ENCODE assay signal across 9 mouse cellular contexts in the genomic region with DNA sequence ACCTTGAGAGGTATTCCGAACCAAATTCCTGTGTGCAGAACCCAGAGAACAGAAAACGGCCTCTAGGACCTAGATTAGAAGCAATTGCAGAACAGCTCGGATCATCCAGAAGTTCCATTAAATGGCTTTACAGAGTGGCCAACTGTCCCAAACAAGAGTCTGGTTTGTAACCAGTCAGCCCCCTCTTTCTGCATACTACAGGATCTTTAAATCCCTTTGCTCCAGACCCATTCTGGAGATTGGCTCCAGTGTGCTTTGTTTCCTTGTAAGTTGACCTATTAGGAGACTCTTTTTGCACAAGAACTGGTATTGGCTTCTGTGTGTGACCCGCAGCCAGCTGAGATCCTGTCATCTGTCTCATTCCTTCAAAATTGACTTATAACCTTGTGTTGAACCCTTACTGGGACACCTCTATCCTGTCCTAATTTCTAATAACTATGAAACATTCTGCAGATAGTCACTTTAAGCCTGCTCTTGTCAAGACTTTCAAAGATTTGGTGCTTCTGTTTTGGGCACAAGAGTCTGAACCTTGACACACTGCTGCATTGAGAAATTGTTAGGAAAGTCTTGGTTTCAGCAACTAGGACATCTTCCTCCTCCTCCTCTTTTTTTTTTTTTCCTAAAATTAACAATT. TPM values are rescaled to one million over a fixed set of nuclear protein-coding genes. Genes with fewer than 3 reads are reported as not detected.
DNase-seq lines count a peak whose midpoint lies in the region; ATAC-seq lines count a peak whose summit lies in the region.
"Had no signal": no experiment of that assay in that cellular context is flagged by ENCODE, and none has a peak within 500 bp of the region (broad histone marks: within the 10 kb centered on the region; RNA-seq: fewer than 3 reads in every experiment).

No protein-coding gene starts in this region.

- H3K4me1 ChIP-seq in heart, embryonic 11.5 days (ENCODE audit: control insufficient read depth, insufficient read depth, low read length) = peaks cover 51% of the 10 kb centered on the region
- H3K4me1 ChIP-seq in hindbrain, embryonic 11.5 days (replicated peaks; ENCODE audit: control insufficient read depth, insufficient read depth, low read length) = peaks cover 13% of the 10 kb centered on the region

- peak overlapping the region; percentile 90; the same call in 1 of the 2 replicates for H3K9ac ChIP-seq in heart, embryonic 11.5 days (ENCODE audit: low read depth, low read length)
- peak overlapping the region; percentile 92; the same call in 1 of the 2 replicates for H3K9ac ChIP-seq in hindbrain, embryonic 11.5 days (ENCODE audit: low read depth, low read length)

- DNase-seq in heart, adult 9 months (ENCODE audit: low spot score in 2 of 2) = no peak
- peak; percentile 83 for DNase-seq in adipocyte (ENCODE audit: low spot score)
- no peak for DNase-seq in hindbrain, embryonic 11.5 days (ENCODE audit: low spot score)
- DNase-seq in lung, postnatal 36 days = peak; percentile 50
- DNase-seq in yolk sac, embryonic 10.5 days (ENCODE audit: low spot score) = no peak
- no peak for DNase-seq in urinary bladder, adult 2 months (ENCODE audit: low spot score)
- no peak for DNase-seq in kidney, adult 8-10 months
- DNase-seq: adrenal gland, postnatal 25 days had no signal

- WGBS in heart, embryonic 11.5 days (ENCODE audit: insufficient replicate concordance) = 48% methylated on average over 4 of the region's 4 CpGs
- 45% methylated on average over 4 of the region's 4 CpGs for WGBS in hindbrain, embryonic 11.5 days

- no peaks in the 10 kb centered on the region for H3K9me3 ChIP-seq in heart, embryonic 11.5 days (replicated peaks; ENCODE audit: control insufficient read depth, low read length)
- no peaks in the 10 kb centered on the region for H3K9me3 ChIP-seq in hindbrain, embryonic 11.5 days (ENCODE audit: control insufficient read depth, low read length)

- no peaks in the 10 kb centered on the region for H3K27me3 ChIP-seq in heart, embryonic 11.5 days (ENCODE audit: control insufficient read depth, insufficient read depth, low read length)
- H3K27me3 ChIP-seq in hindbrain, embryonic 11.5 days (ENCODE audit: control insufficient read depth, insufficient read depth, low read length) = no peaks in the 10 kb centered on the region

- no peak overlapping the region for H3K27ac ChIP-seq in heart, embryonic 11.5 days (ENCODE audit: low read depth, low read length)
- no peak overlapping the region for H3K27ac ChIP-seq in hindbrain, embryonic 11.5 days (ENCODE audit: low read depth, low read length)

- ATAC-seq in heart, embryonic 11.5 days (replicated peaks; ENCODE audit: insufficient number of reproducible peaks, low FRiP score, low TSS enrichment) = no peak
- ATAC-seq in hindbrain, embryonic 11.5 days (ENCODE audit: low FRiP score) = no peak

- no peaks in the 10 kb centered on the region for H3K36me3 ChIP-seq in heart, embryonic 11.5 days (ENCODE audit: control insufficient read depth, insufficient read depth, low read length)
- H3K36me3 ChIP-seq in hindbrain, embryonic 11.5 days (ENCODE audit: control insufficient read depth, insufficient read depth, low read length) = no peaks in the 10 kb centered on the region

- H3K4me2 ChIP-seq in heart, embryonic 11.5 days = peak overlapping the region; percentile 92
- H3K4me2 ChIP-seq in hindbrain, embryonic 11.5 days (replicated peaks; ENCODE audit: low read depth, low read length) = peak overlapping the region; percentile 82

- H3K4me3 ChIP-seq in heart, embryonic 11.5 days (ENCODE audit: low read depth, low read length) = peak overlapping the region; percentile 95
- peak overlapping the region; percentile 94 for H3K4me3 ChIP-seq in hindbrain, embryonic 11.5 days (ENCODE audit: low read depth, low read length)

RNA-seq across cellular contexts. Expression of a gene that starts 1.3 kb away (rescaled TPM):
- 20.2 and 28.7 TPM in 2 replicates for polyA plus RNA-seq in heart, embryonic 11.5 days (2014; fragmentation: Nextera tagmentation; extraction: Ambion mirVana)
- polyA plus RNA-seq in hindbrain, embryonic 11.5 days (2014; fragmentation: Nextera tagmentation; extraction: Ambion mirVana) = 20.2 and 27.5 TPM in 2 replicates
- polyA plus RNA-seq in urinary bladder, adult 2 months (2012; rRNA removed) = 41.5 and 51.7 TPM in 2 replicates

RNA-seq across cellular contexts. Expression of a gene that starts 28.5 kb away (rescaled TPM):
- 242 TPM in 2 replicates for polyA plus RNA-seq in heart, embryonic 11.5 days (2014; fragmentation: Nextera tagmentation; extraction: Ambion mirVana)
- 275 and 296 TPM in 2 replicates for polyA plus RNA-seq in hindbrain, embryonic 11.5 days (2014; fragmentation: Nextera tagmentation; extraction: Ambion mirVana)
- 108 and 130 TPM in 2 replicates for polyA plus RNA-seq in urinary bladder, adult 2 months (2012; rRNA removed)

RNA-seq across cellular contexts. Expression of a gene that starts 58.7 kb away (rescaled TPM):
- polyA plus RNA-seq in heart, embryonic 11.5 days (2014; fragmentation: Nextera tagmentation; extraction: Ambion mirVana) = 1.0 and 1.1 TPM in 2 replicates
- polyA plus RNA-seq in hindbrain, embryonic 11.5 days (2014; fragmentation: Nextera tagmentation; extraction: Ambion mirVana) = 0.47 and 0.59 TPM in 2 replicates
- polyA plus RNA-seq in urinary bladder, adult 2 months (2012; rRNA removed) = 0.56 and 0.96 TPM in 2 replicates

Comparison
In these comparisons a context has a peak if more than half of its experiments do, and no peak if none do; other contexts are left out.
1. DNase-seq: peak in adipocyte (single experiment) and lung, postnatal 36 days (single experiment); none in heart, adult 9 months (0 of 2), hindbrain, embryonic 11.5 days (single experiment), yolk sac, embryonic 10.5 days (single experiment), urinary bladder, adult 2 months (single experiment) and kidney, adult 8-10 months (0 of 2).